Mouse (Mus musculus) gastrocnemius, postnatal 25 days (tissue): ENCODE measurements around the gene Olfr702. TPM values are rescaled to one million over a fixed set of nuclear protein-coding genes. Genes with fewer than 3 reads are reported as not detected.

Experiments used
- DNase-seq: peaks from one replicate; pipeline ENCODE4 v3.0.0; 2022
- long read RNA-seq, 2 experiments: library from polyadenylated mRNA; stranded (forward); transcript quantifications; one replicate each; pipeline ENCODE4 v2.0.0; 2021
- total RNA-seq, 2 experiments: library from RNA; stranded (reverse); gene quantifications; 1 replicate in 1 of 2; 2 replicates in 1 of 2; pipeline ENCODE4 v1.2.3; 2021

The Olfr702 gene
- total RNA-seq, result not detected
- long read RNA-seq, experiment 1, result 0 reads
- long read RNA-seq, experiment 2, result 0 reads

DNA sequence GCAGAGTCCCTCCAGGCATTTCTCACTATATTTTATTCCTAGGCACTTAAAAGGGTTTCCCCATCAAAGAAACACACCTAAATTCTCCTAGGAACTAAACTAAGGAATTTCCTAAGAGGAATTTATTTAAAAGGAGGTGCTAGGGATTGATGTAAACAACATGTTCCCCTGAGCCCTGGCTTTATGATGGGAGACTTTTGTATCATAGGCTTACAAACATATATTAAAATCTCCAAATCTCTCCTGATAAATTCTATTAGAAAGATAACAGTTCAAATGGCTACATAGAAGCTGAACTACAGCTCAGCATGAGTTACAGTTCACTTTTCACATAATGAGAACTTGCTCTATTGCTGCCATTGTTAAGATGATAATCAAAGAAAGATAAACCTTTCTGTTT lies at the start of gene Olfr702:
Gene Olfr702, minus strand, starts transcription at position 101 of the 400 bp plus-strand sequence.
- DNase-seq, result no peak

DNA sequence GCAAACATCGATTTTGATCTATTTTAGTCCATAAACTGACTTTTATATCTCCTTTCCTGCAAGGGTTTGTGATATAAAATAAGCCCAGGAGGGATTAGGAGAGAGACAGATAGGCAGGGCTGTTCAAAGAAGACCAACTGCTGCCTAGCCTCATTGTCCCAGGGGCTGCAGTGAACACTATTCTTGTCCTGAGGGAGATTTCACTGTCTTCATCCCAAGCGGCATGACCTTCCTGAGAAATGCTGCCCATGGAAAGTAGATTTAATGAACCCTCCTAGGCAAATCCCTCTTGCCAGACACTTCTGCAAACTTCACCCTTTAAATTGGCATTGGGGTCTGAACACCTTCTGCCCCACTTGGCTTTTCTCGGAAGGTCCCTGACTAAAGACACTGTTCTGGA lies 43.1 kb upstream of the Olfr702 start, which contains the start of gene Olfr705:
Gene Olfr705, minus strand, starts transcription at position 101 of the 400 bp plus-strand sequence.
- DNase-seq, result no peak

DNA sequence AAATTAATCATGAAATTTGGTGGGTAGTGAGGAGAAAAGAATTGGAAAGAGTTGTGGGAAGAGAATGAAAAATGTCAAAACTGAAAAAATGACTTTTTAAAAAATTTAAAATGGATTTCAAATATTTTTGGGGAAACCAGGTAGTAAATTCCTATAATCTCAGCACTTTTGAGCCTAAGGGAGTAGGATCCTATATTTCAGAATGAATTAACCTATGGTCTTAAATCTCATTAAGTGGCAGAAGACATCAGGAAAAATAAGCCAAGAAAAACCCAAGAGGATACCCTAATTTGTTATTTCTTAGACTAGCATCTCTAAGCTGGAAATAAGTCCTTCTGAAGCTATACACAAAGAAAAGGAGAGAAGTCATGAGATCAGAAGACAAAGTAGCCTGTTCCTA lies 29.2 kb upstream of the Olfr702 start, which contains the start of gene Olfr704:
Gene Olfr704, plus strand, starts transcription at position 301 of the 400 bp plus-strand sequence.
- no peak for DNase-seq

DNA sequence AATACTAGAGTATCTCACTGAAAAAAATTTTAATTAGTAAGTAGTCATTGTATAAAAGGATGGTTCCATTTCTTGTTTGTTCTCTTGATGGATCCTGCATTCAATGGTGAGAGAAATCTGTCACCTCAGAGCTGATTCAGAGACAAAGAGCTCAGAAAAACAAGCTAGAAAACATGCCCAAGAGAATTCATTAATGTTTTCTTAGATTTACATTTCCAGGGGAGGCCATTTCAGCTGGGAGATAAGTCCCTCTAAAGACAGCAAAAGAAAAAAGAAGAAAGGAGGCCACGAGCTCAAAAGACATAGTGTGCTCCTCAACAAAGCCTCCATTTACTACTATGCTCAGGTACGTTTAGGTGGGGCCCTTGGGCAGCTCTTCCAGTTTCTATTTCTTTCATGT lies 9.4 kb upstream of the Olfr702 start, which contains the start of gene Olfr703:
Gene Olfr703, plus strand, starts transcription at position 301 of the 400 bp plus-strand sequence.
- no peak for DNase-seq

DNA sequence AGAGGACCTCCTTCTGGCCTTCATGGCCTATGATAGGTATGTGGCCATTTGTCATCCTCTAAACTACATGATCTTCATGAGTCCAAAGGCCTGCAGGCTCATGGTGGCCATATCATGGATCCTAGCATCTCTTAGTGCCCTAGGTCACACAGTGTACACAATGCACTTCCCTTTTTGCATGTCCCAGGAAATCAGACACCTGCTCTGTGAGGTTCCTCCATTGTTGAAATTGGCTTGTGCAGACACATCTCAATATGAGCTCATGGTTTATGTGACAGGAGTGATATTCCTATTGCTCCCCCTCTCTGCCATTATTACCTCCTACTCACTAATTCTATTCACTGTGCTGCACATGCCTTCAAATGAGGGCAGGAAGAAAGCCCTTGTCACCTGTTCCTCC lies 15.3 kb downstream of the Olfr702 start:
- no peak for DNase-seq

- no peak for DNase-seq
Measured at GRCm38 (mm10) chr7:106815775-106816174, 17.9 kb downstream of the Olfr702 start.

DNA sequence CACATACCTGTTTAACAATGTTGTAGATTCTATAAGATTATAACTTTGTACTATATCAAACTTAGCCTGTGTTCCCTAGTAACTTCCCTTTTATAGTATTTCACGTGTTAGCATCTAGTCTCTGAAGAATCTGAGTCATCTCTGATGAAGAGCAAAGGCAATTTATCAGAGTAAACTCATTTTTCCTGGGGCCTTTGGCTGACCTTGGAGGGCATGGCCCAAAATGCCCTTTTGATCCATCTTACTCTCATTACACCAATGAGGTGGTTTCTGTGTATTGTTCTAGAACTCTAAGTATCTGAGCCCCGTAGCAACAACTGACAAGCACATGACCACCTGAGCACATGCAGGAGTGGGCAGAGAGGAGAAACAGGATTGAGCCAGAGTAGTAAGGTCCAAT lies 19.9 kb downstream of the Olfr702 start, which contains the start of gene Olfr701:
Gene Olfr701, plus strand, starts transcription at position 301 of the 400 bp plus-strand sequence.
- no peak for DNase-seq

GRCm38 (mm10) chr7:106808734-106809133 lies 25.0 kb downstream of the Olfr702 start, which contains the start of gene Olfr700:
TSS of gene Olfr700 (minus strand) at chr7:106808834.
- no peak for DNase-seq

DNA sequence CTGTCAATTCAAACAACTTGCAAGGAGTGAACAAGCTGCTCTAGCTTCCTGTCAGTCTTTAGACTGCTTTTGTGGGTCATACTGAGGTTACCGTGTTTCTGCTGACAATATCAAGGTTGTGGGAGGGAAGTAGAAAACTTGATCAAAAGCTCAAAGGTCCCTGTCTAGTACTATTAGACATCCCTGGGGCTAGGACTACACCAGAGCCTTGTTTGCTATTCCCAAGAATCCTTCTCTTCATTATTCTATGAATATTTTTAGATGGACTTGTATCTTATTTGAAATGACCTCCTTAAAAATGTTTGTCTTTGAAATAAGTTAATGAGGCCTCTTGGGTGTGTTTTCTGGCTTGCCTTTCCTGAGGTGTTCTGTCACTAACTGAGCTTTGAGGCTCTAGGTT lies 40.6 kb downstream of the Olfr702 start, which contains the start of gene Olfr699:
Gene Olfr699, minus strand, starts transcription at position 101 of the 400 bp plus-strand sequence.
- no peak for DNase-seq

DNA sequence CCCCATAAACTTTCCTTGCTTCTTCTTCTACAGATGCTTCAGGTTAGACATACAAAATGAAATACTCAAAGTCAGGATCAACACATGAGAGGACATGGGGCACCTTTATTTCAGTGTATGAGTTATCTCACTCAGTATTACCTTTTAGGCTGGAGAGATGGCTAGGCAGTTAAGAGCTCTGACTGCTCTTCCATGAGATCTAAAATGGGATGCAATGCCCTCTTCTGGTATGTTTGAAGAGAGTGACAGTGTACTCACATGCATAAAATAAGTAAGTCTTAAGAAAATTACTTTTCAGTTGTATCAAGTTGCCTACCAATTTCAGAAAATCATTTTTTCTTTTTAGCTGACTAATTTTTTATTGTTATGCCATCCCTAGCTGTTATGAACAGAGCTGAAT lies 45.4 kb downstream of the Olfr702 start:
- DNase-seq, result no peak

Other genes starting within 250 kb of the Olfr702 start
- not detected for gene Olfr693, start 153.3 kb downstream of the Olfr702 start, total RNA-seq
- gene Olfr694, start 142.1 kb downstream of the Olfr702 start, total RNA-seq, result not detected
- not detected for gene Olfr695, start 117.5 kb downstream of the Olfr702 start, total RNA-seq
- not detected for gene Olfr697, start 91.5 kb downstream of the Olfr702 start, total RNA-seq
- gene Olfr698, start 78.5 kb downstream of the Olfr702 start, total RNA-seq, result not detected
- gene Olfr699, start 40.7 kb downstream of the Olfr702 start, total RNA-seq, result not detected
- gene Olfr700, start 25.1 kb downstream of the Olfr702 start, total RNA-seq, result not detected
- not detected for gene Olfr701, start 19.8 kb downstream of the Olfr702 start, total RNA-seq
- gene Olfr703, start 9.5 kb upstream of the Olfr702 start, total RNA-seq, result not detected
- gene Olfr704, start 29.3 kb upstream of the Olfr702 start, total RNA-seq, result not detected
- not detected for gene Olfr705, start 43.0 kb upstream of the Olfr702 start, total RNA-seq
- gene Olfr706, start 54.3 kb upstream of the Olfr702 start, total RNA-seq, result not detected
- not detected for gene Olfr707, start 67.3 kb upstream of the Olfr702 start, total RNA-seq
- not detected for gene Olfr1532-ps1, start 74.1 kb upstream of the Olfr702 start, total RNA-seq
- not detected for gene Olfr709-ps1, start 98.3 kb upstream of the Olfr702 start, total RNA-seq
- gene Olfr710, start 114.4 kb upstream of the Olfr702 start, total RNA-seq, result not detected
- gene Olfr6, start 130.0 kb upstream of the Olfr702 start, total RNA-seq, result not detected
- gene Olfr711, start 141.6 kb upstream of the Olfr702 start, total RNA-seq, result not detected
- not detected for gene Olfr2, start 172.2 kb upstream of the Olfr702 start, total RNA-seq
- not detected for gene Olfr713, start 197.3 kb upstream of the Olfr702 start, total RNA-seq
- gene Olfr714, start 237.1 kb upstream of the Olfr702 start, total RNA-seq, result not detected